Mouse (Mus musculus) c-Kit-positive CD71-positive TER-119-negative erythroid progenitor cells, embryonic 14.5 days (primary cell): ENCODE results near the gene Rsph10b.
"Not testable (repeated sequence)": the region's sequence is repeated elsewhere in the genome, so short reads cannot be mapped to it uniquely, and the experiment has no call there.

ENCODE experiments used
- DNase-seq: peaks from one replicate; pipeline ENCODE4 v3.0.0-alpha.2; 2013; ENCODE audit warnings: low read depth

The Rsph10b gene

DNA sequence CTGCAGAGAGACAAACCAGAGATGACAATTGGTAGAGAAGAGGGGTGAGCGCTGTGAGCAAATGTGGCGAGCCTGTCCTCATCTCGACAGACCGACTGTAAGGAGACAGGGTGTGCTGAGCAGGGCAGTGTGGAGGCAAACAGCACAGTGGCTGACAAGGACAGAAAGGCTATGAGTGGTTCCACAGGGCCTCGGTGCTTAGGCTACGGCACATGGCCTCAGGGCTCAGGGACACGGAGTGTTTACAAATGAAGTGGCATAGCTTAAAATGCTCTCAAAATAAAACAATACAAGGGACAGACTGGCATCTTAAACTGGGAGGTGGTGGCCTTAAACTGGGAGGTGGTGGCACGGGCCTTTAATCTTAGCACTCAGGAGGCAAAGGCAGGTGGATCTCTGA is 60.4 kb downstream of the Rsph10b start:
- no peak for DNase-seq

DNA sequence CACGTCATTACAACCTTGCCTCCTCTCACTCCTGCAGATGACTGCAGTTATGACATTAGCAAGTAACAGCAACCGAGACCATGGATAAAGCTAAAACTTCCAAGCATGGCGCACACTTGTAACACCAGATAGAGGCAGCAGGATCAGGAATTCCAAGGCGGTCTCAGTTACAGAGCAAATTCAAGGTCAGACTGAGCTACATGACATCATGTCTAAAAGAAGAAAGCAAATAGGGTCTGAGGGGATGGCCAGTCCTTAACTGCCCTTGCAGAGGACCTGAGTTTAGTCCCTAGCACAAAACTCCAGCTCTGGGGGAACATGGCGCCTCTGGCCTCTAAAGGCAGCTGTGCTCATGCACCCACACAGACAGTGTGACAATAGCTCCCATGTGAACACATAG is 61.0 kb downstream of the Rsph10b start:
- DNase-seq: no peak

DNA sequence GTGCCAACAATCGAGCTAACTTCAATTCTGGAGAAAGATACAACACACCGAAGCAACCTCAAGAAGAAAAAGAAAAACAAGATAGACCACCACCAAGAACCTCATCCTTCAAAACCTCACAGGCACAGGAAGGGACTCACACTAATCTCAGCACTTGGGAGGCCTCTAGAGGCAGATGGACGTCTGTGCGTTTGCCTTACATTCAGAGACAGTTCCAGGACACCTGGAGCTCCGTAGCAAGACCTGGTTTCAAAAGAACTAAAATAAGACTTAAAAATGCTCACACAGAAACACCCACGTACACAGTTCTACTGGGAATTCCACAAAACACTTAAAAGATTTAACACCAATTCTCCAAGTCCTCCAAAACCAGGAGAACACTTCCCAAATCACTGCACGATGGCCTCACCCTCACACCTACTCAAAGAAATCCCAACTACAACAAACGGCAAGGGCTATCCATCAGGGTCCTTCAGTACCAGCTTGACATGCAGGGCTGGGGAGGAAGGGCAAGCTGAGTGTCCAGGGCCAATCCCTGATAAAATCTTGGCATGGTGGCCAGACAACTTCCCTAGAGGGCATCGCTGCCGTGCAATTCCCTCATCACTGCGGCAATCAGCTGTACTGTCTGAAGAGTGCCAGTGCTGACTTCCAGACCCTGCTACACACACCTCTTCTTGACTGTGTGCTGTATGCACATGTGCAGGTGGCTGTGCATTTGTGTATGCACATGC is 62.0 kb downstream of the Rsph10b start:
- no peak for DNase-seq

DNA sequence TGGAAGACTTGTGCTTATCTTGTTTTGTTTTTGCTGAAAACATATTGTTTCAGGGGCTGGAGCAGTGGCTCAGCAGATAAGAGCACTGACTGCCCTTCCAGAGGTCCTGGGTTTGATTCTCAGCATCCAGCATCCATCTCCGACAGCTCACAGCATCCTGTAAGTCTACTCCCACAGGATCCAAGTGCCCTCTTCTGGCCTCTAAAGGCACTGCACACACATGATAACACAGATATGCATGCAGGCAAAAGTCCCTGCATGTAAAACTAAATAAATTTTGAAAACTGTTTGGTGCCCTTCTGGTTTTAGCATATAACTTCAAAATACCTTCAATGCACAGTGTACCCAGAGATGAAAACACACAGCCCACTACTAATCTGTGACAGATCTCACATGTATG is 66.6 kb downstream of the Rsph10b start:
- no peak for DNase-seq

DNA sequence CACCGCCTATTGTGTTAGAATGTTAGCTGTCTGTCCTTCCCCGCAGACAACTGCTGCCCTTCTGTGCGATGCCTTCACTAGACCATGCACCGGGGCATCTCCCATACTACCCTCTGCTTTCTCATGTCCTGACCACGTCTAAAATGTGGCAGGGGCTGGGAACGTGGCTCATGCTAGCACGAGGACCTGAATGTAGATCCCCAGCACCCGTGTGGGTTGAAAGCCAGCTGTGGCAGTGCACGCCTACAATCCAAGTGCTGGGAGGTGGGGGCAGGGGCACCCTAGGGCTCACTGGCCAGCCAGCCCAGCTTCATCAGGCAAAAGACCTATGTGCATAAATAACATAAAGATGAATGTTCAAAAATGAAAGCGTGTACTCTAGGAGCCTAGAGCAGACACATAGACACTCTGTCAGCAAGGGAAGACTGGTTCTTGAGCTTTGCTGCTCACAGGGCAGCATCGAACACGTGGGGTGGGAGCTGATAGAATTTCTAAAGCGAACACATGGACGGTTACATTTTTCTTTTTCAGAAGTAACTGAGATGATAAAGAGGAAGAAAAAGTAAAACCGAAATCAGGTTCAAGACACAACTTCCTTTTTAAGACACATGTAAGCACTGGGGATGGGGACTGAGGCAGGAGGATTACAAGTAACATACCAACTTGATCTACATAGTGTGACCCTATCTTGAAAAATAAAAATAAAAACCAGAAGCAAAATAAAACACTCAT is 69.8 kb downstream of the Rsph10b start:
- DNase-seq: no peak

DNA sequence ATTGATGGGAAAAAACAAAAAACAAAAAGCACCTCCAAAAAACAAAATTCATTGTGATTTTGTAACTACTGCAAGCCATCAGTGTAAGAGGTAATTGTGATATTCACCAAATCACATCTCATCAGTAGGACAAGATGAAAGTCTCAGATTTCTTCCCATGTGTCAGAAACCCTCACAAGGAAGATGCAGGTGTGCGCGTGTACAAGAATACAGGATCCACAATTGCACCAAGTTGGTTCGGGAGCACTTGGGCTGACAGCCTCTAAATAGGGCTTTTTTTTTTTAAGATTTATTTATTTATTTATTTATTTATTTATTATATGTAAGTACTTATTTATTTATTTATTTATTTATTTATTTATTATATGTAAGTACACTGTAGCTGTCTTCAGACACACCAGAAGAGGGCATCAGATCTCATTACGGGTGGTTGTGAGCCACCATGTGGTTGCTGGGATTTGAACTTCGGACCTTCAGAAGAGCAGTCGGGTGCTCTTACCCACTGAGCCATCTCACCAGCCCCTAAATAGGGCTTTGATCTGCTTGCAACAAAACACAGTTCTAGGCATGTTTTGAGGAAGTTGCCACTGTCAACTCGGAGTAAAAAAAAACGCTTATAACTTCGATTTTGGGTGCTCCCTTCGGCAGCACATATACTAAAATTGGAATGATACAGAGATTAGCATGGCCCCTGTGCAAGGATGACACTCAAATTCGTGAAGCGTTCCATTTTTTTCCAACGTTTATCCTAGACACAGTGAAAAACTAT is 80.7 kb downstream of the Rsph10b start:
- not testable (repeated sequence) for DNase-seq

DNA sequence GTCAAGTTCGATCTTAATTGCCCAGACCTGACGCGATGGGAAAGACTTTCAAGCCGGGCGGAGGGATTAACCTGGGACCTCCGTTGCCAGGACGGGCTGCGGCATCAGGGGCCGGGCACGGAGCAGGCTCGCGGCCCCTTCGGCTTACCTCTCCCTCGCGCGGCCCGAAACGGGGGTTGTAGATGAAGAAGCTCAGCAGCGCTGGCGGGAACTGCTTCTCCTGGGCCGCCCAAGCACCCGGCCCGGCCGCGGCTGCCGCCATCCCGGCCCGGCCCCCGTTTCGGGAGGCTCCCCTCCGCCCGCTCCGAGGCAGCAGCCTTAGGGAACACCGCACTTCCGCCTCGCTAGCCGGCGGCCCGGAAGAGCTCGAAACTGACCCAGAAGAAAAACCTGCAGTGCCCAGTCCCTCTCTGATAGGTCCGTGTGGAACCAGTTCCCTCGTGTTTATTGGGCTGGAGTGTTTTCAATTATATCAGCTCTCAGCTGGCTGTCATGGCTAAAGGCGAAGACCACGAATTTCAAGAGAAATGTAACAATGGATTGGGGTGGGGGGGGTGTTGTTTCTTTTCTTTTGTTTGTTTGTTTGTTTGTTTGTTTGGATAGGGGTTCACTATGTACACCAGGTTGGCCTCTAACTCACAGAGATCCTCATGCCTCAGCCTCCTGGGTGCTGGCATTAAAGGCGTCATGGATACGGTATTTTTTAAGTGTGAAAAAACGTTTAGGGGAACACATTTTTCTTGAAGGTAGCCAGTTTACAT is 81.9 kb downstream of the Rsph10b start, which contains the start of gene Ccz1:
Gene Ccz1 (minus strand): TSS at position 327 of the 761 bp plus-strand sequence.
- DNase-seq: peak; percentile 81

DNA sequence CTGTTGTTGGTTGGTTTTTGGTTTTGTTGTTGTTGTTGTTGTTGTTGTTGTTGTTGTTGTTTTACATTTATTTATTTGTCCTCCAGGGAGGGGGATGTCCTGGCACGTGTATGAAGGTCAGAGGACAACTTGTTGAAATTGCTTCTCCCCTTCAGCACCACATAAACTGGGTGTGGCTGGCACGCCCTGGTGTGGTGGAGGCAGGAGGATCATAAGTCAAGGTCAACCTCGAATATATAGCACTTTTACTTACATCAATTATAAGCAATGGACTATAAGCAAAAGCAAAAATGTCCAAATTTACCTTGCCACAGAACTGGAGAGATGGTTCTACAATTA is 82.4 kb downstream of the Rsph10b start:
- DNase-seq: no peak

DNA sequence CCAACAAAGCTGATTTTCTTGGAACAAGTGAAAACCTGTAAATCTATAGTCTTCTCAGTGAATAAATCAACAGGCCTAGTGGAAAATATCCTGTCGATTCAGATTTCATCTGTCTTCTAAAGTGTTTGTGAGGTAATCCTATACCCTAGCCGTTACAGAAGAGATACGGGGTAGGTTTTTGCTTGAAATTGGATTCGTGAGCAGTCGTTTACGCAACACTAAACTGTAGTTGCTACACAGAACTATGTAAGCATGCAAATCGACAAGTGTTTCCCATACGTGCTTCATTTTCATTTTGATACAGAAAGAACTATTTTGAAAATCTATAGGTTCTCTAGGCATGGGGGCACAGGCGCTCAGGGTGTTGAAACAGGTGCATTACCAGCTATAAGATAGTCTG is 83.0 kb downstream of the Rsph10b start:
- no peak for DNase-seq

DNA sequence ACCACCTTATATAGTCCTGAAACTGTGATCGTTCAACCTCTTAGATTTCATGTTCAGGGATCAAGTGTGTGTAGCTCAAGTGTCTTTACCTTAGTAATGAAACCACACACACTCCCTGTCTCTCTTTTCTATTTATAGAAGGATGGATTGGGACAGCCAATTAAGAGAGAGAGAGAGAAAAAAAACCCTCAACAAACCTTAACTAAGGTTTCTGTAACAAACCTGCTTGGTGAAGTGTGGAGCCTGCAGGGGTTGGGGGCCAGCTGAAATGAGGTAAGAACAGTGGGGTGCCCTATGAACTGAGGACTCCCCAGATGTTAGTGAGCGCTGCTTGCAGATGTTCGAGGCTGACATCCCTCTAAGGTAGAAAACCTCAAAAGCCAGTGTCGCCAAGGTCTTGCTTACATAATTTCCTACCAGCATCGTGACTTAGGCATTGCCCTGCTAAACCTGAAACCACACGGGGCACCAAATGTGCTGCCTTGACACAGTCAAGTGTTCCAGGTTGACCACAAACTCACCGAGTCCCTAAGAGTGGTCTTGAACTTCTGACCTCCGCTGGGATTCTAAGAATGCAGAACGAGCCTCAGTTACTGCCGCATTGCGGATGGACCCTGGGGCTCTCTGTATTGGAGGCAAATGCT is 93.9 kb downstream of the Rsph10b start, which contains the start of gene Ocm:
Gene Ocm (minus strand): TSS at position 51 of the 644 bp plus-strand sequence.
- DNase-seq: no peak

DNA sequence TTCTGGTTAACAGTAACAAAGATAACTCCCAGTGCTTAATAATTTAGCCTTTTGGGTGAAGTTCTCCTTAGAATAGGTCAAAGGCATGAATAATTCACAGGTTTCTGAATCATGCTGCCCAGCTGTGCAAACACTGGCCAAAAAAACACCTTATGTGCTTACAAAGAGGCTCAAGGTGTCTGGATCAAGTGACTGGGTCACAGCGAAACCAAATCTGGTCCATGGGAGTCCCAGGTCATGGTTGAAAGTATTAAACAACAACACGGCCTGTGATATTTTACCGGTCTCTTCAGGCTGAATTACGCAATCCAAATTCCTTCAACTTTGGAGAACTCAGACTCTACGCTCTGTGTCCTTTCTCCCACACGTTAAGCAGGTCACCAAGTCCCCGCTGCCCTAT is 99.7 kb downstream of the Rsph10b start:
- no peak for DNase-seq

DNA sequence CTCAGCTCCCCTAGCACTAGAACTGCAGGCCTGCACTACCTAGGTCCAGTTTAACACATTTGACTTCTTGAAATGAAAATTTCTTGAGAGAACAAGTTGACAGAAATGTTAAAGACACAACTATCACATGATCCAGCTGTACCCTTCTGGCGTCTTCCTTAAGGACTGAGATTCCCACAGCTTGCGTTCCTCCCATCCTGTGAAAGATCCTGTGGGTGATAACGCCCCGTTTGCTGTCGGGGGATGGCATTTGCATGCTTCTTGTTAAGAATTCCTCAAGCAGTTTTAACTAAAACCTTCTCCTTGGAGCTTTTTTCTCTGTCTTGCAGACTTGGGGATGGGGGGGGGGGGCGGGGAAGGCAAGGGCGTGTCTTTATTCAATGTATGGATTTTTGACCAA is 101.7 kb downstream of the Rsph10b start:
- no peak for DNase-seq
